Mouse (Mus musculus) neural tube, embryonic 13.5 days (tissue): Measurements from ENCODE around the gene Mfng. TPM values are rescaled to one million over a fixed set of nuclear protein-coding genes. Genes with fewer than 3 reads are reported as not detected.

Experiments
- ATAC-seq: fragments of 200-750 bp; cut with Nextera tagmentation; 2 replicates; pipeline ENCODE4 v1.8.0; 2017; ENCODE audit warnings: low read depth, mild to moderate bottlenecking, moderate TSS enrichment, moderate library complexity
- H3K27ac ChIP-seq: fragments of 300-500 bp; sonication (generic); replicated peaks from 2 replicates; pipeline ENCODE4 v1.5.1; 2015; ENCODE audit warnings: moderate library complexity, mild to moderate bottlenecking, inconsistent platforms
- H3K27me3 ChIP-seq: fragments of 300-500 bp; sonication (generic); 2 replicates; pipeline ENCODE4 v1.6.1; 2015; ENCODE audit warnings: mild to moderate bottlenecking, inconsistent platforms
- H3K36me3 ChIP-seq: fragments of 300-500 bp; sonication (generic); 2 replicates; pipeline ENCODE4 v1.6.1; 2015; ENCODE audit warnings: mild to moderate bottlenecking, inconsistent platforms
- H3K4me1 ChIP-seq: fragments of 300-500 bp; sonication (generic); replicated peaks from 2 replicates; pipeline ENCODE4 v1.6.1; 2015; ENCODE audit warnings: inconsistent platforms
- H3K4me2 ChIP-seq: fragments of 300-500 bp; sonication (generic); 2 replicates; pipeline ENCODE4 v1.6.1; 2015; ENCODE audit warnings: inconsistent platforms, mild to moderate bottlenecking, moderate library complexity
- H3K4me3 ChIP-seq: fragments of 300-500 bp; sonication (generic); 2 replicates; pipeline ENCODE4 v1.5.1; 2015; ENCODE audit warnings: mild to moderate bottlenecking, inconsistent platforms
- H3K9ac ChIP-seq: fragments of 300-500 bp; sonication (generic); 2 replicates; pipeline ENCODE4 v1.6.1; 2015; ENCODE audit warnings: moderate library complexity, mild to moderate bottlenecking, inconsistent platforms
- H3K9me3 ChIP-seq: fragments of 300-500 bp; sonication (generic); 2 replicates; pipeline ENCODE4 v1.6.1; 2016; ENCODE audit warnings: inconsistent platforms
- WGBS: fragments of 180-500 bp; shearing (Covaris S2); methylation state at CpG from one replicate; pipeline ENCODE4 v1.1.7; 2015; 5-methylcytosine and 5-hydroxymethylcytosine counted together
- polyA plus RNA-seq: library from polyadenylated mRNA; unstranded; fragments of >200 nt; fragmentation: Nextera tagmentation; extraction: Ambion mirVana; gene quantifications from 2 replicates; pipeline ENCODE4 v1.2.1, GENCODE M21; 2015

Gene Mfng
- polyA plus RNA-seq, 1 experiment from 2014 or later: 34.2 TPM

DNA sequence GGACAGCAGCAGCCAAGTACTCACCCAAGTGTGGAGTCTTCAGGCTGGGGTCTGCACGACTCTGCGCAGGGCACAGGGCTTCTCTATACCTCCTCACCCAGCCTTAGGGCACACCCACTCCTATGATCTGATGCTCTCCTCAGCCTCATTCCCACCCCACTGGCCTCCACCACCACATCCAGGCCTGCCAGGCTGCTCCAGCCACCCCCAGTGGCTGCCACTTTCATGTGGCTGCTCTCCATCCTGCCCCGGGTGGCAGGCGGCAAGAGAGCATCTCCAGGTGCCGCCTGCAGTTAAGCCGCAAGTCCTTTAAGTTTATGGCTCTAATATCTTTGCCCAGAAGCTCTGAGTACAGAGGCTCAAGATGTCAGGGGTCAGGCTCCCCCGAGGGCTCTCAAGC, 46.6 kb downstream of the Mfng start:
- H3K9me3 ChIP-seq: no peaks in the 10 kb centered on the region
- 53% methylated on average over 7 of the region's 7 CpGs for WGBS
- no peak overlapping the region for H3K27ac ChIP-seq
- H3K27me3 ChIP-seq: no peaks in the 10 kb centered on the region; the same call in 1 of the 2 replicates
- H3K36me3 ChIP-seq: no peaks in the 10 kb centered on the region
- ATAC-seq: no peak
- 0 out of 2 replicates have a peak, but pooled peaks cover 9% of the 10 kb centered on the region for H3K4me1 ChIP-seq
- no peak overlapping the region for H3K4me2 ChIP-seq
- no peak overlapping the region for H3K4me3 ChIP-seq
- no peak overlapping the region for H3K9ac ChIP-seq

GRCm38 (mm10) chr15:78720532-78720931, 52.7 kb downstream of the Mfng start:
- Histone ChIP-seq H3K9ac (no peak overlapping the region), H3K4me1 (peaks cover 49% of the 10 kb centered on the region), H3K27ac (no peak overlapping the region), H3K4me3 (no peak overlapping the region), H3K36me3 (no peaks in the 10 kb centered on the region), H3K4me2 (no peak overlapping the region), H3K27me3 (peaks cover 38% of the 10 kb centered on the region), H3K9me3 (no peaks in the 10 kb centered on the region)
- no peak for ATAC-seq
- WGBS: 53% methylated on average over 7 of the region's 7 CpGs

- H3K27ac ChIP-seq: no peak overlapping the region
- 2% methylated on average over 16 of the region's 16 CpGs for WGBS
- peak; percentile 13; the same call in 1 of the 2 replicates for ATAC-seq
- H3K9me3 ChIP-seq: no peaks in the 10 kb centered on the region
- H3K4me3 ChIP-seq: no peak overlapping the region
- H3K4me1 ChIP-seq: peaks cover 53% of the 10 kb centered on the region
- no peaks in the 10 kb centered on the region for H3K36me3 ChIP-seq
- H3K27me3 ChIP-seq: peaks cover 42% of the 10 kb centered on the region
- no peak overlapping the region for H3K9ac ChIP-seq
- H3K4me2 ChIP-seq: peak overlapping the region; percentile 83; the same call in 1 of the 2 replicates
These were observed 53.2 kb downstream of the Mfng start for GRCm38 (mm10) chr15:78720094-78720493.

- peak overlapping the region; percentile 83; the same call in 1 of the 2 replicates for H3K4me2 ChIP-seq
- H3K36me3 ChIP-seq: no peaks in the 10 kb centered on the region
- WGBS: 5% methylated on average over 14 of the region's 14 CpGs
- ATAC-seq: no peak
- H3K27ac ChIP-seq: no peak overlapping the region
- H3K27me3 ChIP-seq: peaks cover 49% of the 10 kb centered on the region
- no peak overlapping the region for H3K9ac ChIP-seq
- no peaks in the 10 kb centered on the region for H3K9me3 ChIP-seq
- H3K4me1 ChIP-seq: peaks cover 55% of the 10 kb centered on the region
- no peak overlapping the region for H3K4me3 ChIP-seq
These were observed 53.9 kb downstream of the Mfng start for GRCm38 (mm10) chr15:78719416-78719815.

- Histone ChIP-seq H3K9me3 (no peaks in the 10 kb centered on the region), H3K4me3 (peak within 1 kb of the TSS; percentile 62), H3K27ac (peak within 1 kb of the TSS; percentile 75), H3K4me2 (peak within 1 kb of the TSS; percentile 83), H3K27me3 (peaks cover 57% of the 10 kb centered on the region), H3K9ac (peak within 1 kb of the TSS; percentile 81), H3K36me3 (no peaks in the 10 kb centered on the region), H3K4me1 (peaks cover 63% of the 10 kb centered on the region)
- ATAC-seq: peak; percentile 62
- WGBS: 1% methylated on average over 88 of the region's 89 CpGs
These were observed 54.7 kb downstream of the Mfng start, which contains the start of gene Elfn2 for GRCm38 (mm10) chr15:78718290-78719250. Gene Elfn2, minus strand, starts transcription at chr15:78718771.

GRCm38 (mm10) chr15:78716936-78717335, 56.3 kb downstream of the Mfng start:
- 0 out of 2 replicates have a peak overlapping the region, but pooled peaks have one; percentile 75 for H3K27ac ChIP-seq

GRCm38 (mm10) chr15:78715856-78716255, 57.4 kb downstream of the Mfng start:
- WGBS: 61% methylated on average over 5 of the region's 5 CpGs
- 0 out of 2 replicates have a peak overlapping the region, but pooled peaks have one; percentile 22 for H3K9ac ChIP-seq
- H3K27me3 ChIP-seq: peaks cover 82% of the 10 kb centered on the region
- H3K36me3 ChIP-seq: no peaks in the 10 kb centered on the region
- no peak for ATAC-seq
- H3K9me3 ChIP-seq: no peaks in the 10 kb centered on the region
- H3K27ac ChIP-seq: no peak overlapping the region
- peak overlapping the region; percentile 83; the same call in 1 of the 2 replicates for H3K4me2 ChIP-seq
- peaks cover 91% of the 10 kb centered on the region for H3K4me1 ChIP-seq
- no peak overlapping the region for H3K4me3 ChIP-seq

More at GRCm38 (mm10) chr15:78716936-78717335, 56.3 kb downstream of the Mfng start:
- Histone ChIP-seq H3K9ac (peak overlapping the region; percentile 81), H3K4me1 (peaks cover 80% of the 10 kb centered on the region), H3K27me3 (peaks cover 71% of the 10 kb centered on the region), H3K4me3 (peak overlapping the region; percentile 62), H3K36me3 (no peaks in the 10 kb centered on the region), H3K9me3 (no peaks in the 10 kb centered on the region), H3K4me2 (peak overlapping the region; percentile 83)
- WGBS: 56% methylated on average over 13 of the region's 13 CpGs
- ATAC-seq: no peak

DNA sequence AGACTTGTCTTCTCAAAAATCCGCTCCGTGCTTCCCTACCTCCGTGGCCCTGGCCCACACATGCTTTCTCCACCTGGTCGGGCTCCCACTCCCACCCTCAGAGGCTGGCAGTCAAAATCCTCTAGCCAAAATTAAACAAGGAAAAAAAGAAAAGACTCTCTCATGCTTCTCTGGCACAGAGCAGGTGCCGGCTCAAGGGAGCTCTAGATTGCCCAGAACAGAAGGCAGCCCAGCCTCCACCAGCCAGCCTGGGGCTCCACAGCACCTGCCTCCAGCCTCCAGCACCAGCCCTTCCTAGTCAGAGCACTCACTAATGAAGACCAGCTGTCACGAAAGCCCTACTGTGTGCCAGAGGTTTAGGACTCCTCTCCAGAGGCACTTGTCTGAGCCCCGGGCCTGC, 59.5 kb downstream of the Mfng start:
- Histone ChIP-seq H3K9me3 (no peaks in the 10 kb centered on the region), H3K9ac (no peak overlapping the region), H3K4me2 (no peak overlapping the region), H3K27ac (no peak overlapping the region), H3K36me3 (no peaks in the 10 kb centered on the region), H3K27me3 (peaks cover 69% of the 10 kb centered on the region), H3K4me1 (peaks cover 94% of the 10 kb centered on the region), H3K4me3 (no peak overlapping the region)
- 74% methylated on average over 7 of the region's 7 CpGs for WGBS
- ATAC-seq: no peak

GRCm38 (mm10) chr15:78712335-78713258, 60.7 kb downstream of the Mfng start:
- peaks cover 84% of the 10 kb centered on the region for H3K4me1 ChIP-seq
- peak overlapping the region; percentile 64 for H3K27ac ChIP-seq
- peak; percentile 28 for ATAC-seq
- peak overlapping the region; percentile 61 for H3K4me2 ChIP-seq
- H3K9me3 ChIP-seq: no peaks in the 10 kb centered on the region
- WGBS: 6% methylated on average over 52 of the region's 53 CpGs
- H3K27me3 ChIP-seq: peaks cover 65% of the 10 kb centered on the region
- no peaks in the 10 kb centered on the region for H3K36me3 ChIP-seq
- peak overlapping the region; percentile 67 for H3K9ac ChIP-seq
- H3K4me3 ChIP-seq: peak overlapping the region; percentile 31

DNA sequence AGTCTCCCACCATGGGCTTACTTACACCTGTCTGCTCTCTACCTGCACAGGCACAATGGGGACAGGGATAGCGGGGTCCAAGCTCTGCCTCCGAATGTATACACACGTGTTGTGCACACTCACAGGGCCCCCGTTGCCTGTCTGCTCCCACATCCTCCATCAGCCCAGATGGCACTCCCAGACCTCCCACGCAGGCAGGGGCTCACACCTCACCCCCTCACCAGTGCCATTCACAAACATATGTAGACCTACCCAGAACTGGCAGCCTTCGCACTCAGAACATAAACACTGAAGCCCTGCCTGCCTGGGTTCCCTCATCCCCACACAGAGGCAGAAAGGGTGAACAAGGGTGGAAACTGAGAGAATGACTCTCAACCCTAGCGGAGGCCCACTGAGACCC, 61.3 kb downstream of the Mfng start:
- Histone ChIP-seq H3K4me2 (peak overlapping the region; percentile 61; the same call in 1 of the 2 replicates), H3K4me1 (peaks cover 77% of the 10 kb centered on the region)
- 0 out of 2 replicates have a peak, but pooled peaks have one; percentile 12 for ATAC-seq

DNA sequence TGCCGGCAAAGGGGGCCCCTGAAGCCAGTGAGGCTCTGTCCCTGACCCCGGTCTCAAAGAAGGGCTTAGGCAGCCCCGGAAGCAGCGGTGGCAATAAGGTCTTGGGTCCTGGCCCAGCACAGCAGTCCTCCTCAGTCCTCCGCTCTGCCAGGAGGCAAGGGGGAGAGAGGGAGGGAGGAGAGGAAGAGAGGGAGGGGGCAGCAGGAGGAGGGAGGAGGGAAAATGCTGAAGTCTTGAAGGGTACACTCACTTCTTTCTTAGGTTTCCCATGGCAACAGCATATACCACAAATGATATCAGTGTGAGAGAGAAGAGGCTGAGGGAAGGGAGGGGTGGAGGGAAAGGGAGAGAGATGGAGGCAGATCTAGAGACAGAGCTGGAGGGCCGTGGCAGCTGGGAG, 62.6 kb downstream of the Mfng start:
- ATAC-seq: peak; percentile 14; the same call in 1 of the 2 replicates
- Histone ChIP-seq H3K9me3 (no peaks in the 10 kb centered on the region), H3K36me3 (no peaks in the 10 kb centered on the region), H3K9ac (peak overlapping the region; percentile 50; the same call in 1 of the 2 replicates), H3K4me3 (no peak overlapping the region), H3K27me3 (peaks cover 45% of the 10 kb centered on the region), H3K27ac (peak overlapping the region; percentile 61), H3K4me2 (0 out of 2 replicates have a peak overlapping the region, but pooled peaks have one; percentile 0), H3K4me1 (peaks cover 70% of the 10 kb centered on the region)
- 42% methylated on average over 6 of the region's 6 CpGs for WGBS

More for the DNA sequence above, 61.3 kb downstream of the Mfng start:
- 70% methylated on average over 7 of the region's 7 CpGs for WGBS
- H3K27ac ChIP-seq: 0 out of 2 replicates have a peak overlapping the region, but pooled peaks have one; percentile 64
- peaks cover 58% of the 10 kb centered on the region for H3K27me3 ChIP-seq
- peak overlapping the region; percentile 67; the same call in 1 of the 2 replicates for H3K9ac ChIP-seq
- no peak overlapping the region for H3K4me3 ChIP-seq
- H3K36me3 ChIP-seq: no peaks in the 10 kb centered on the region
- H3K9me3 ChIP-seq: no peaks in the 10 kb centered on the region
